Mouse (Mus musculus) adipocyte (in vitro differentiated cells): ENCODE data around the gene Mmd.
A peak's percentile ranks its signal among the peaks of the same experiment; 100 is the strongest.
"Not testable (repeated sequence)": the region's sequence is repeated elsewhere in the genome, so short reads cannot be mapped to it uniquely, and the experiment has no call there.

Experiments used
- DNase-seq: peaks from one replicate; pipeline ENCODE4 v3.0.0-alpha.2; 2016; ENCODE audit warnings: low spot score

The Mmd gene

GRCm38 (mm10) chr11:90249701-90250141 lies 465 bp downstream of the Mmd start:
- no peak for DNase-seq

GRCm38 (mm10) chr11:90250189-90250588 lies 933 bp downstream of the Mmd start:
- DNase-seq: peak; percentile 31

GRCm38 (mm10) chr11:90250730-90251129 lies 1.5 kb downstream of the Mmd start:
- no peak for DNase-seq

- DNase-seq: no peak
Measured at GRCm38 (mm10) chr11:90251923-90252322, 2.7 kb downstream of the Mmd start.

- peak; percentile 26 for DNase-seq
Measured at GRCm38 (mm10) chr11:90252366-90252765, 3.1 kb downstream of the Mmd start.

GRCm38 (mm10) chr11:90254536-90254935 lies 5.3 kb downstream of the Mmd start:
- no peak for DNase-seq

GRCm38 (mm10) chr11:90255687-90256086 lies 6.4 kb downstream of the Mmd start:
- no peak for DNase-seq

GRCm38 (mm10) chr11:90256833-90257525 lies 7.7 kb downstream of the Mmd start:
- no peak for DNase-seq

GRCm38 (mm10) chr11:90258321-90258927 lies 9.2 kb downstream of the Mmd start:
- DNase-seq: no peak

- DNase-seq: peak; percentile 85
Measured at GRCm38 (mm10) chr11:90259071-90259470, 9.8 kb downstream of the Mmd start.

GRCm38 (mm10) chr11:90259826-90260225 lies 10.6 kb downstream of the Mmd start:
- DNase-seq: no peak

- DNase-seq: no peak
Measured at GRCm38 (mm10) chr11:90264180-90264579, 14.9 kb downstream of the Mmd start.

GRCm38 (mm10) chr11:90265581-90265980 lies 16.3 kb downstream of the Mmd start:
- no peak for DNase-seq

GRCm38 (mm10) chr11:90268934-90269333 lies 19.7 kb downstream of the Mmd start:
- DNase-seq: no peak

- no peak for DNase-seq
Measured at GRCm38 (mm10) chr11:90269398-90270123, 20.3 kb downstream of the Mmd start.

GRCm38 (mm10) chr11:90270132-90270877 lies 21.0 kb downstream of the Mmd start:
- no peak for DNase-seq

- no peak for DNase-seq
Measured at GRCm38 (mm10) chr11:90274187-90274586, 24.9 kb downstream of the Mmd start.

GRCm38 (mm10) chr11:90275663-90276062 lies 26.4 kb downstream of the Mmd start:
- DNase-seq: peak; percentile 85

GRCm38 (mm10) chr11:90276150-90276549 lies 26.9 kb downstream of the Mmd start:
- peak; percentile 13 for DNase-seq

GRCm38 (mm10) chr11:90276561-90276960 lies 27.3 kb downstream of the Mmd start:
- DNase-seq: no peak

GRCm38 (mm10) chr11:90280069-90280468 lies 30.8 kb downstream of the Mmd start:
- no peak for DNase-seq

GRCm38 (mm10) chr11:90281943-90282342 lies 32.7 kb downstream of the Mmd start:
- not testable (repeated sequence) for DNase-seq
